Mouse (Mus musculus) left cerebral cortex, postnatal 14 days (tissue): ENCODE measurements around the gene Il1r1. TPM values are rescaled to one million over a fixed set of nuclear protein-coding genes. Genes with fewer than 3 reads are reported as not detected.
A peak's percentile ranks its signal among the peaks of the same experiment; 100 is the strongest.

Experiments
- DNase-seq, 2 experiments: peaks; one replicate each; pipeline ENCODE4 v3.0.0; 2021 to 2022; ENCODE audit warnings: low spot score in 2 of 2, mixed read lengths in 1 of 2
- intact Hi-C: fragments of 180-260 bp; cut with DNase I; formaldehyde crosslinking; loops from one replicate; pipeline ENCODE4 v1.15.1; 2025
- total RNA-seq, 2 experiments: library from RNA; stranded (reverse); gene quantifications; 2 replicates each; pipeline ENCODE4 v1.2.3; 2021

Gene Il1r1
- total RNA-seq, 2 experiments from 2014 or later, result 2.5 to 3.5 TPM

DNA sequence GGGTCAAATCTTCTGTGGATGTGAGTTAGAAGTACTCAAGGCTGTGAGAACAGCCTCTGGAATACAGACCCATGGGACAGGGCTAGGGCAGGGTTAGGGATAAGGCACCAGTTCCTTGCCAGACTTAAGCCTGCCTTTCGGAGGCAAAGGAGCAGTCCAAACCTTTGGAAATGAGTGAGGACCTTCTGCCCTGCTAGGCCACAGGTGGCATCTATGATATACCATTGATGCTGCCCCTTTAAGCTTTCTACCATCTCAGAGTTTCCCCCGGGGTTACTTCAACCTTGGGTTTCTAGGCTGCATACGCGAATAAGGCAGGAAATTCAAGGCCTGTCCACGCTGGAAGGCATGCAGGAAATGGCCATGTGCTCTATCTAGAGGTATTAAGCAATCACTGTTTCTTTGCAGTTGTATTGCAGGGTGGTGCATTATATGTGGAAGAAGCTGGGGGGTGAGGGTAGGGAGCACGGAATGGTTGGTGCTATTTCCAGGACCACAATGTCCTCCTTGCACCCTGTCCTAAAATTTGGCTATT is 40.5 kb downstream of the Il1r1 start:
- intact Hi-C loops, result no loop called here
- no peak for DNase-seq

GRCm38 (mm10) chr1:40266431-40267260 is 41.8 kb downstream of the Il1r1 start:
- peak; percentile 67 to 72 for DNase-seq
- intact Hi-C loops, result no loop called here

DNA sequence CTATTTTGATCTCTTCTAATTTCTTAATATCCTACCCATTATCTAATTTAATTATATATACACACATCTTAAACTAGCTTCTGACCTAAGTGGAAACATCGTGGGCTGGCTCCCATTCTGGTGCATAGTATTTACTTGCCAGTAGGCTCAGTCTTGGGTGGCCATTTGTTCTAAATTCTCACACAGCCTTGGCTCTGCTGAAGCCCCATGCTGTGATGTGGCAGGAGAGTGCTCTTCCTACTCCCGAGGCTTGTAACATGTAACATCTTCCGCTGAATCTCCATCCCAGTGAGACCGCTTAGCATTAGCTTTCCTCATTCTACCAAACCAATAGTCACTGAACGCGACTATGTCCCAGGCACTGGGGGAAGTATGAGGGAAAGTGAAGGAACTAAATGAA is 43.0 kb downstream of the Il1r1 start:
- no peak for DNase-seq
- intact Hi-C loops, result no loop called here

DNA sequence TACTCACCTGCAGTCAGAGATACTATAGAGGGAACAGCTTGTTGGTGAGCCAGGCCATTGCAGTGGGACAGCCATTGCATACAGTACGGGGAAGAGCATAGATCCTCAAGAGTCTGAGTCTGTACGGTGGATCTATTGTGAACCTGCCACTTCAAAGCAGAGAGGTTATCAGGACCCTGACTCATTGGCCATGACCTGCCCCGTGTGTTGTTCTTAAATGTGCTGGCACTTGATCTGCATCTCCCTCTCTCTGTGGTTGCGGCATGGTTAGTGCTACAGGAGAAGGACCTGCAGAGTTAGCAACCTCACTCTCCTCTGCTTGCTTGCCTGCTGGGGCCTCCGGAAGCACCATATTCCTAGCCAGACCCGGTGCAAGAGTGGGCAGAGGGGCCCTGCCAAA is 43.7 kb downstream of the Il1r1 start:
- DNase-seq, result no peak
- intact Hi-C loops, result no loop called here

DNA sequence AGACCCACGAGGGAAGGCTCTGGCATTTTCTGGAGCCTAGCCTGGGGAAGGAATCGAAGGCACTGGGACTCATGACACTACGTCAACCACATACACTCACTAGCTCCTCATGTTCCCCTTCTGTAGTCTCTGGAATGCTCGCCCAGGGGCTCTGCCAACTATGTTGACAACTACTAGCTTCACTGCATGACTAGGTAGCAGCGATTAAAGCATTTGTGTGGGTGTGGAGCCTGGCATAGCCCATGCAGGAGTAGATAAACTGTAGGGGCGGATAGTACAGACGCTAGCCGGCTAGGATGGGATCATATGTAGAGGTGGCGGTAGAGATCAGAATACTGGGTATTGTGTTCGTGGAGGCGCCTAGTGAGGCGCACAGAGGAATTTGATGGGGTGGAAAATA is 45.5 kb downstream of the Il1r1 start:
- no peak for DNase-seq
- intact Hi-C loops, result no loop called here

DNA sequence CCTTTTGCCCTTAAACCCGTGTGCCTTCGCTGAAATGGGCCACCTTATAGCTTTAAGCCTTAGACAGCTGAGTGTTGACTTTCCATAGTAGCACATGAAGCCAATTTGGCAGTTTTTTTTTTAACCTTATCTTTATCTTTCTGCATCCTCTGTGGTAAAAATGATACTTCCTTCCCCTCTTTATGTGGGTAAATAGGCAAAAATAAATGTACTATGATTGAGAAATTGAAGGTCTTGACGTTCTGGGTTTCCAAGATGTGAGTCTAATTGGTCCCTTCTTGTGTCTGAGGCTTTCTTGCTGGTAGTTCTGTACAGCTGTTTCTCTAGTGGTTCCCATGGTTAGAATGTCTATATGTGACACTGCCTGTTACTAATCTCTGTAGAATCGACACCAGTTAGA is 46.2 kb downstream of the Il1r1 start:
- intact Hi-C loops, result no loop called here
- no peak for DNase-seq

DNA sequence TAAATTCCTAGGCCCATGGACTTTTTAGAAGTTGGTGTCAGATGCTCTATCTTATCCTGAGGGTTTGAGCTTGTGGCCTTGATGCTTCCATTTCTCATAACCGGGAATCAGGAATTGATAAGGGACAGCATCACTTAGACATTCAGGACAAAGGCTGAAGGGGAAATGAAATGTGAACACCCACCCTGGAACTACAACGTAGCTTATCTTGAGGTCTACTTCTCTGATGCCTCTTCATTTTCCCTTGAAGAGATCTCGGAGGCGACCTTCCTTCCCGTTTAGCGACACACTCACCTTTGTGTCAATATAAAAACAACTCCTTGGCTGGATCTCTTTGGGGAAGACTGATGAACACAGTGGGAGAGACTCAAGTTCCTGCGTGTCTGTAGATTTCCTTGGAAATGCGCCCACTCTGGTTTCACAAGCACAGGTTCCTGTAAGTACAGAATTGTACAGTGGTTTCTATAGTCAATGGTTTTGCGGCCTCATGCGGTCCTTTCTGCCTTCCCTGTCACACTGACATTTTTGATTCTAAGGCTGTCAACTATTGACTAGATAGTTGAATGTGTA is 46.7 kb downstream of the Il1r1 start:
- no peak for DNase-seq
- intact Hi-C loops, result no loop called here

- intact Hi-C loops, result no loop called here
- DNase-seq, result no peak
Measured at GRCm38 (mm10) chr1:40272204-40272603, 47.3 kb downstream of the Il1r1 start.

- DNase-seq, result no peak
- intact Hi-C loops, result no loop called here
Measured at GRCm38 (mm10) chr1:40273491-40273890, 48.6 kb downstream of the Il1r1 start.

DNA sequence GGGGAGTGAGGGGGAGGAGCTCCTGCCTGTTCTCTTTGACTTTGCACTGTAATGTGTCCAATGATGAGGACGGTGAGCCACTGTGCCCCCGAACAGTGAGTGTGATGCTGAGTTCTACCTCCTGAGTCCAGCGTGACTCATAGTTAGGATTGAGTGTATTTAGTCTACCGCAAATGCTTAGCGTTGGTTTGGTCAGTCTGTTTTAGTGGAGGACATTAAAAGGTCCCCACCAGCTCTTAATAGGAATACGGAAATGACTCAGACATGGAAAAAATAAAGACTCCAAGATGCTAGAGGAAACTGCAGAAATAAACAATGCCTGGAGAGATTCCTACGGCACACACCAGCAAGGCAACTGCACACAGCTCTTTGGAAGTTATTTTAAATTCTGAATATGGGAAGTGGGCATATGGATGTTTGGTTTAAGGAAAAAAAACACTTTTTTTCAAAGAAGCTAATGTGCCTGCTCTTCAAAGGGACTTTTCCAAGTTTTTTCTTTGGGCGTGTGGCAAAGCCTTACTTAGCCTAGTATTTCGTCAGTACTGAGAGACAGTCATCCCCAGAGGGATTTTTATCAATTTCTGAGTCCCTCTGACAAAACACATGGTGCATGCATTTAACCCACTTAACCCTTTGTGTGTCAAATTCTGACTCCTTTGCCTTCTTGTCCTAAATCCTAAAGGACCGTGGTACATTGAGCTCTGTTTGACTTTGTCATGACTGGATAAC is 50.6 kb downstream of the Il1r1 start:
- intact Hi-C loops, result no loop called here
- no peak for DNase-seq

GRCm38 (mm10) chr1:40277944-40278343 is 53.1 kb downstream of the Il1r1 start:
- intact Hi-C loops, result no loop called here
- DNase-seq, result no peak

DNA sequence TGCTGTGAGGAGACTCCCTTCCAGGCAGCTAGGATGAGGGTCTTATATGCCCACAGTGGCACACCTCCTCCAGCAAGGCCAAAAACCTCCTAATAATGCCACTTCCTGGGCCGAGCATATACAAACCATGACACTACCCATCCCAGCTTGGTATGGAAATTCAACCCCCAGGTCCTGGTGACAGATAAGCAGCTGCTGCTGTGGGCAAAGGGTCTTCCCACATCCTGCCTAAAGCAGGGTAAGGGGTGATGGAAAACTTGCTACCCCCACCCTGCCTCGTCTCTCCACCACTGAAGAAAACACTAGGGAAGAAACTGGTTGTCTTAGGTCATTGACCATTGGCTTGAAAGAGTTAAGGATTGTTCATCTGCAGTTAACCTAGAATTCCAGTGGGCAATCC is 53.8 kb downstream of the Il1r1 start:
- intact Hi-C loops, result no loop called here
- no peak for DNase-seq

GRCm38 (mm10) chr1:40279182-40279743 is 54.4 kb downstream of the Il1r1 start:
- no peak for DNase-seq
- intact Hi-C loops, result no loop called here

DNA sequence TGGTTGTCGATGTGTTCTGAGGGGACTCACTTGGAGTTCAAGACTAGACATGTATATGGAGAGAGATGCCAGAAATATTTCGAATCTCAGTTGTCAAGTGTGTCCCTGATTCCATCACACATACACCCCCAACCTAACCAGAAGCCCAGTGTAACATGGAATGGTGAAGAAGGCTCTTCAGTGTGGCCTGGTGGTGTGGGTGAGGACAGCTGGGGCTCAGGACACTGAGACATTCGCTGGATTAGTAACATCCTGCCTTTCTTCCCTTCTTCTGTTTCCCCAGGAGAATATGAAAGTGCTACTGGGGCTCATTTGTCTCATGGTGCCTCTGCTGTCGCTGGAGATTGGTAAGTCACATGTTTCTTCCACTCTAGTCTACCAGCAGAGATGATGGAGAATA is 57.1 kb downstream of the Il1r1 start:
- intact Hi-C loops, result no loop called here
- DNase-seq, result no peak

DNA sequence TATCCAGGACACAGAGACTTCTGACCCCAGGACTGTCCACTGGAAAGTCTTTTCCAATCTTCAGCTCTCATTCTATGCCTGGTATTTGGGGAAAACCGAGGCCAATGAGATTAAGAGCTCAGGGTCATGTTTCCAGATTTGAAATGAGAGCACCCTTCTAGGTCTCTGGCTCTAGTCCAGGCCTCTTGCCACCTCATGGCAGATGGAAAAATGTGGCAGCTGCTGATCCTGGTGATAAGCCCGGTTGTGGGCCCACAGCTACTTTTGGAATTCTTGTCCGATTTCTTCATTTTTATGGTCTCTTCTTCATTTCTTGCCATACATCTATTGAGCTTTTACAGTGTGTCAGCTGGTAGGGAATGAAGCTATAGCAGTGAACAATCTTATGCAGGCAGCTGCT is 57.5 kb downstream of the Il1r1 start:
- intact Hi-C loops, result no loop called here
- no peak for DNase-seq

- DNase-seq, result no peak
- intact Hi-C loops, result no loop called here
Measured at GRCm38 (mm10) chr1:40283995-40284394, 59.1 kb downstream of the Il1r1 start.

GRCm38 (mm10) chr1:40290489-40291255 is 65.8 kb downstream of the Il1r1 start:
- intact Hi-C loops, result no loop called here
- no peak for DNase-seq

GRCm38 (mm10) chr1:40292231-40292630 is 67.4 kb downstream of the Il1r1 start:
- no peak for DNase-seq
- intact Hi-C loops, result no loop called here

DNA sequence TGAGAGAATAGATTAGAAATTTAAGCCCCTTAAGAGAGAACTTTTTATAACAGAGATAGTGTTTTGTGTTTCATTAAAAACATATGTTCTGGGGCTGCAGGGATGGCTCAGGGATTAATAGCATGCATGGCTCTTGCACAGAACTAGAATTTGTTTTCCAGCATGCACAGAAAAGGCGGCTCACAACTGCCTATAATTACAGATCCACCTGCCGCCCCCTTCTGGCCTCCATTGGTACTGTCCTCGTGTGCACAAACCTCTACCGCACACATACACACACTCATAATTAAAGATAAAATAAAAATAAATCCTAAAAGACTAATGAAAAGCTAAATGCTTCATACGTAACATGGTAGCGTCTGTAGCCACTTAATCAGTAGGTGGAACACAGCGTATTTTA is 69.0 kb downstream of the Il1r1 start:
- DNase-seq, result no peak
- intact Hi-C loops, result no loop called here
